Mouse (Mus musculus): ENCODE data around the gene Med26.

The Med26 gene

DNA sequence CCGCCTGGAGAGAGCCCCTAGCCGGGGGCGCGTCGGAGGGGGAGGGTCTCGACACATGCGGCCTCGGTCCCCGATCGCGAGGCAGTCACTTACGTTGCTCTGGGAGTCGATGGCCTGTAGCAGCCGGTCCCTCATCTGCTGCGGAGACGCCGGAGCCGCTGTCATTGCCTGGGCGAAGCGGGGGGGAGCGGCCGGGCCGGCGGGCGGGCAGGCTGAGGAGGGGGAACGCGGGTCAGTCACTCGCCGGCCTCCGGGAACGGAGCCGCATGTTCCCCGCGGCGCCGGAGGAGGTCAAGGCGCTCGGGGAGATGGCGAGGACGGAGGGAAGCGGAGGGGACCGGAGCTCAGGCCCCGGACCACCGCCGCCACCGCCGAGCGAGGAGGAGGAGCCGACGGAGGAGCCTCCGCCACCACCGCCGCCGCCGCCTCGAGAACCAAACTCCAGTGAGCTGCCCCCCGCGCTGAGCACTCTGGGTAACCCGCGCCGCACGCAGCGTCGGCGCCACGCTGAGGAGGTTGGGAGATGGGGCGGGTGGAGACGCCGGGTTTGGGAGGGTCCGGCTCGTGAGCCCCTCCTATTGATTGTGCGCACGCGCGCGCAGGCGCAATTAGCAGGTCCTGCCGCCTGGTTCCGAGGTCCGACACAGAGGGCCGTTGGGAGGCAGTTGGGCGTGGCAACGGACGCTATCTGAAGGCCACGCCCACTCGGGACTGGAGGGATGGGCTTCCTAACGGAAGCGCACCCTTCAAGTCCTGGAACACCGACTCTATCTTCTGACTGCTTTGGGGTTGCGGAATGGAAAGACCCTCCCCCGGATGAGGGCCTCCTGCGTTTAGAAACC lies at the start of gene Med26:
Gene Med26 (minus strand): TSS at position 469 of the 842 bp plus-strand sequence.
- peak; percentile 96 for DNase-seq (ENCODE audit: low read depth, low spot score)

DNA sequence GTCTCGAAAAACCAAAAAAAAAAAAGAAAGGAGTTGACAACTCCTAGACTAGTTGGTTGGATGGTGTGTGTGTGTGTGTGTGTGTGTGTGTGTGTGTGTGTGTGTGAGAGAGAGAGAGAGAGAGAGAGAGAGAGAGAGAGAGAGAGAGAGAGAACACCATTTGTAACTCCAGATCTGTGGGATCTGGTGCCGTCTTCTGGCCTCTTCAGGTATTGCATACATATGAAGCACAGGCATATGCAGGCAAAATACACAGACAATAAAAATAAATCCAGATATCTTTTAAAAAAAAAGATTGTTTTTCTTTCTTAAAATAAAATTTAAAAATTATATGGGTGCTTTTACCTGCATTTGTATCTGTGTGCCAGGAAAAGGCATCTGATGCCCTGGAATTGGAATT lies 42.1 kb upstream of the Med26 start:
- DNase-seq (ENCODE audit: low read depth, low spot score): no peak

DNA sequence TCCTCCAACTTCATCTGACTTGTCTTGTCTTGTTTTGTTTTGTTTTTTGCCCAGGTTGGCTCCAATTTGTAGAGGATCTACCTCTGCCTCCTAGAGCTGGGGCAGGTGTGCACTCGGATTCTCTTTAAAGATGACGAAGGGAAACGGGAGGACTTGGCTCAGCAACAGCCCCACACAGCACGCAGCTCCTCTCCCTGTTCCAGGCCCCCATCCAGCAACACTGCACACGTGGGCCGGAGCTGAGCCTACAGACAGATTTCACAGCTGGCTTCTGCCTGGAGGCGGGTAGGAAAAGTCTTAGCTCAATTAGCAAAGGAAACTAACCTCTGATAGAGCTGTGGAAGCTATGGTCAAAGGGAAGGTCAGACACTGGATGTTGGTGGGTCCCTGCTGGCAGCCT lies 41.2 kb upstream of the Med26 start:
- no peak for DNase-seq (ENCODE audit: low read depth, low spot score)

DNA sequence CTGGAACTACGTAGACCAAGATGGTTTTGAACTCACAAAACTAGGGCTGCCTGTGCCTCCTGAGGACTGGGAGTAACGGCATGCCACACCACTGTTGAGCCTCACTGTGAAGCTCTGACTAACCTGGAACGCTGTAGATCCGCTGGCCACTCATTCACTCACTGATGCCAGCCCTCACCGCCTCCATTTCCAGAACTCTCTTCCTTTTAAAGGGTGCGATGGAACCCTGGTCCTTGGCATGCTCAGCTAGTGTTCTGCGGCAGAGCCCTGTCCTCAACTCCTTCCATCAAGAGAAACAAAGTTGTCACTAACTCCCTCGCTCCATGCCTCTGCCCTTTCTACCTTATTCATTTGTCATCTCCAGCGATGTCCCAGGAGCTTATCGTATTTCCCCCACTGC lies 40.8 kb upstream of the Med26 start:
- no peak for DNase-seq (ENCODE audit: low read depth, low spot score)

DNA sequence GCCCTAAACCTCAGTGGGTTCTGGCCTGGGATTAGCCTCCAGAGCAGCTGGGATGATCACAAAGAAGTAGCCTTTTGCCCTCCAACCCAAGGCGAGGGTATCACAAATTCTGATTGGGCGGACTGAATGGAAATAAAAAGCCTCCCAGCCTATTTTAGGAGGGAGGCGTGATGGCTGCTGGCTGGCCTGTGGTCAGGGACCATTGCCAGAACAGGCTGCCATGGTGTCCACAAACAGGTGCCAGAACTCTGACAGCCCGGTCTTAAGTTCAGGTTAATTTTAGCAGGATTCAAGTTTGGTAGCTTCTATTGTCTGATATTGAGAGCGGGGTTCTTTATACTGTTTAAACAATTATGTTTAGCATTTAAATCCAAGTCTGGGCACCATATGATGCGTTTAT lies 39.7 kb upstream of the Med26 start:
- DNase-seq (ENCODE audit: low read depth, low spot score): no peak

DNA sequence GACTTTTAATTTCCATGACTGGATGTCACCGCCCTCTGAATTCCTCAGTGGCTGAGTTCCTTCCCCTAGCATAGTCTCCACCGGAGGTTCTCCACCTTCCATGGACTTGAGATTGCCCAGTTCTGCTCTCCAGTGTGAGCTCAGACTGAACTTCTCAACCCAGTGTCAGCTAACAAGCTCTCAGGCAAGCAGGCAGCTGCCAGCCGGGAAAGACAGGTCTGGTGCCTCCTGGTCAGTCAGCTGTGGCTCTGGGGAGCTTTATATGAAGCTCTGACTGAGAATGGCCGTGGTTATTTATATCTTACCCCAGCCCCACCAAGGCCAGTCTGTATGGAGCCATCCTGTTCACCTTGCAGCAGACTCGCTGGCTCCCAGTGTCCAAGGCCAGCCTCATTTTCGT lies 36.3 kb upstream of the Med26 start:
- no peak for DNase-seq (ENCODE audit: low read depth, low spot score)

DNA sequence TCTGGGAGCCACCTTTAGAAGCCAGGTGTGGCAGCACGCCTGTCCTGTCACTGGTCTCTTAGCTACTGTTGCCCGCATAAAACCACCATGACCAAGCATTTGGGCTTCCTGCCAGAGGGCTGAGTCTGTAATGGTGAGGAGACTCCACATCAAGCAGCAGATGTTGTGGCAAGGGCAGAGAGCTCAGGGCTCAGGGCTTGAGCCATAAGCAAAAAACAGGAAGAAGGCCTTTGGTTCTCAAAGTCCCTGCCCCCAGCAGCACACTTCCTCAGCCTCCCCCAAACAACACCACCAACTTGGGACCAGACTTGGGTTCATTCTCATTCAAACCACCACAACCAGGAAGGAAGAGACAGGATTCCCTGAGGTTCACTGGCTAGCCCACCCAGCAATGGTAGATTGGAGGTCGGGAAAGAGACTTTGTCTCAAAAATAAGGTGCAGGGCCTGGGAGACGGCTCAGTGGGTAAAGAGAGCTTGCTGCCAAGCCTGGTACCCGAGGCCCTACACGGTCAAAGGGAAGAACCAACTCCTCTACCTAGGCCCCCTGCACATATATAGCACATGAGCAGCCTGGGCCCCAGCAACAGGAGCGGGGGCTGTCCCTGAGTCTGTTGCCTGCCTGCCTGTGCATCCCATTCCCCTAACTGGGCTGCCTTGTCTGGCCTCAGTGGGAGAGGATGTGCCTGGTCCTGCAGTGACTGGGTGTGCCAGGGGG lies 35.1 kb upstream of the Med26 start:
- no peak for DNase-seq (ENCODE audit: low read depth, low spot score)

DNA sequence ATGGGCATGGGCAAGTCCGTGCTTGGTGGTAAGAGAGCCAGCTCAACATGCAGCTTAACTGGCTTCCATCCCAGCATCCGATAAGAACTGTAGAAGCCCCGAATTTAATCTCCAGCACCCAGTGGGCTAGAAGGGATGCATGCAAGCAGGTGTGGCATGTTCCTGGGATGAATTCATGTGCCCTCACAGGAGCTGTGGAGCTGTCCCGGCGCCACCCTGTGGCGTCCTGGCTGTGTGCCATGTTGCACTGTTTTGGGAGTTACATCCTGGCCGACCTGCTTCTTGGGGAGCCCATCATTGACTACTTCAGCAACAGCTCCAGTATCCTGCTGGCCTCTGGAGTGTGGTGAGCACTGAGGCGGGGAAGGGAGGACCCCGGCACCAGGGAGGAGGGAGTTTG lies 31.3 kb upstream of the Med26 start:
- DNase-seq (ENCODE audit: low read depth, low spot score): no peak

DNA sequence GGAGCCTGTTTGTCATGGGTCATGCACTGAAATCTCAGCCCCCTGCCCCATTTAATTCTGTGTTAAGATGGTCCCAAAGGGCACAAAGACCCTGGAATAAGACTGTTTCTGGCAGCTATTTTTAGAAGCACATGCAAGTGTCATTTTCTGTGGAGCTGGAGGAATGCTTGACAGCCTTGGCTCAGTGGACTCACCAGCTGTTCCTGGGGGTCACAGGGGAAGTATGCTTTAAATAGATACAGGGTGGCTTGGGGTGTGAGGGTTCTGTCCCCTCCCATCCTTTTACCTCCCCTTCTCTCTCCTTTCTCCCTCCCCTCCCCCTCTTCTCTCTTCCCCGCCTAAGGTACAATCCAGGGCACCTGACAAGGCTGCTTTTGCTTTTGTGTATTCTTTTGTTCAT lies 29.9 kb upstream of the Med26 start:
- no peak for DNase-seq (ENCODE audit: low read depth, low spot score)

DNA sequence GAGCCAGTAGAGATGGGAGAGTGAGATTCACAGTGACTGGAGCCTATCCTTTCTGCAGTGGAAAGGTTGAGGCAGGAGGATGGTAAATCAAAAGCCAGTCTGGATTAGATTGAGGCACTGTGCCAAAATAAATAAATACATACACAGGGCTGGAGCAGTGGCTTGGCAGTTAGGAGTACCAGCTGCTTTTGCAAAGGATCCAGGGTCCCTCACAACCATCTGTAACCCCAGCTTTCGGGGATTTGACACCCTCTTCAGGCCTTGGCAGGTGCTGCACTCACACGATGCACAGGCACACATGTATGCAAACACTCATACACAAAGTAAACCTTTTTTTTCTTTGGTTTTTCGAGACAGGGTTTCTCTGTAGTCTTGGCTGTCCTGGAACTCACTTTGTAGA lies 29.2 kb upstream of the Med26 start:
- no peak for DNase-seq (ENCODE audit: low read depth, low spot score)

DNA sequence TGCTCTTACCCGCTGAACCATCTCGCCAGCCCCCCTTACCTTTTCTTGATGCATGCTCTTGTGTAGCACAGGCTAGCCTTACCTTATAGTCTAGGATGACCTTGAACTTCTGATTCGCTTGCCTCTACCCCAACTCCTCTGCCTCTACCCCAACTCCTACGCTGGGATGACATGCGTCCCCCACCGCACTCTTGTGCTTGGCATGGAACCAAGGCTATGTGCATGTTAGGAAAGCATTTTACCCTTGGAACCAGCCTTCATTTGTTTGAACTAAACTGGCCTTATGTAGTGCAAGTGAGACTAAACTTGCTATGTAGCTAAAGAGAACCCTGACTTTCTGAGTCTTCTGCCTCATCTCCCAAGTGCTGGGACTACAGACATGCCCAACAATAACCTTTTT lies 27.8 kb upstream of the Med26 start:
- DNase-seq (ENCODE audit: low read depth, low spot score): no peak

DNA sequence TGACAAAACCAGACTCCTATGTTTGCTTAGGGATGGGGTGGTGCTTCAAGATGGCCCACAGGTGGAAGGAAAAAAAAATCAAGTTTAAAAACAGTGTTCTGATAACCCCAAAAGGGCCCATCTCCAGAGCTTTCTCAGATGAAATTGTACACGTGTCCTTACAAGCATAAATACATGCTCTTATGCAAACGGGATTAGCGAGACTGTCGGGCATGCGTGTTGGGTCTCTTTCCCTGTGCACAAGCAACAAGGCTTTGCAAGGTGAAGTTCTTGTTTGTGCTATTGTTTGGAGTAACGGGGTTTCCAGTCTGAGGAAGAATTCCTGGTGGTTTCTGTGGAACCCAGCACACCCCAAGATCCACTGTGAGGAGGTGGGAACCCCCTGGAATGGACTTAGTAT lies 25.4 kb upstream of the Med26 start:
- DNase-seq (ENCODE audit: low read depth, low spot score): no peak

DNA sequence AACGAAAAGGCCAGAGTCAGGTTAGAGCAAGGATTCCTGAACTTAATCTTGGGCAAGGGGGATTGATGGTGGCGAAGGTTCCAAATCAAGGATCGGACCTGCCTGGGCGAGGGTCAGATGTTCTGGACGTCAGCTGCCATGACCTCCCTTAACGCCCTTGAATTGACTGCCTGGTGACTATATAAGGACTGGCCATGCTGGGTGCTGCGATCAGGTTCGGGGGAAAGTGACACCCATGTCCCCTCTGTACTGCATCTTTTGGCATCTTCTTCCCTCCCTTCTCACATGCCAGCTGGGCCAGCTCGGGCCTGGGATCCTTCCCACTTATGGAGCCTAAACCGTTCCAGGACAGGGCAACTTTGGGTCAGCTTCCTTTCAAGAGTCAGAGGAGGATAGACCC lies 24.4 kb upstream of the Med26 start:
- DNase-seq (ENCODE audit: low read depth, low spot score): no peak

DNA sequence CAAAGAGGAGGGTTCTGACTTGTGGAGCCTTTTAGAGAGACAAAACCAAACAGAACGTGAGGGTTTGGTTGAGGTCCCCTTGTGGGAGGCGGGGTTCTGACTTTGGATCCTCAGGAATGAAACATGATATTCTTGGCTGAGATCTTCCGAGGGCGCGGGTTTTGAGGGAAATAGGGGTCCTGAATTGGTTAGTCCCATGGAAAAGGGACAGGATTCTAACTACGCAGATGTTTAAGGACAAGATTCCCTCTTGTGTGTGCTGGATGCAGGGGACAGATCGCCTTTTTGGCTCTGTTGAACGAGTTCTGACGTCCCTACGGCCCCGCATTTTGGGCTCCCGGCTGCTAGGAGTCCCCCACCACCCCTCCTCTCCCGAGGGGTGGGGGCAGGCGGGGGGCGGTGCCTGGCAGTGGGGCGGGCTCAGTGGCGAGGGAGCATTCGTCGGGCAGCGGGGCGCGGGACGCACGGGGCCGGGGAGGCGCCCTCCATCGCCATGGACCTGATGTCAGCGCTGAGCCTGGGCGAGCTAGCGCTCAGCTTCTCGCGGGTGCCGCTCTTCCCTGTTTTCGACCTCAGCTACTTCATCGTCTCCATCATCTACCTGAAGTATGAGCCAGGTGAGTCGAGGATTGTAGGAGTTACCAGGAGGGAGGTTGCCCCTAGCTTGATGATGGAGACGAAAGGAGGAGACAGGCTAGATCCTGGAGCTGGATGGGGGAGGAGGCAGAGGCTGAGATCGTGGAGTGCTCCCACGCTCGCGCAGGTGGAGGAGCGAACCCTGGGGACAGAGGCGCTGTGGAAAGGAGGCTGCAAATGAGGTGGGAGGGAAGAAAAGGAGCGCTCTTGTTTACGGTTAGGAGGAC lies 23.8 kb upstream of the Med26 start, which contains the start of gene Tmem38a:
Gene Tmem38a (plus strand): TSS at position 445 of the 863 bp plus-strand sequence.
- DNase-seq (ENCODE audit: low read depth, low spot score): peak; percentile 14

DNA sequence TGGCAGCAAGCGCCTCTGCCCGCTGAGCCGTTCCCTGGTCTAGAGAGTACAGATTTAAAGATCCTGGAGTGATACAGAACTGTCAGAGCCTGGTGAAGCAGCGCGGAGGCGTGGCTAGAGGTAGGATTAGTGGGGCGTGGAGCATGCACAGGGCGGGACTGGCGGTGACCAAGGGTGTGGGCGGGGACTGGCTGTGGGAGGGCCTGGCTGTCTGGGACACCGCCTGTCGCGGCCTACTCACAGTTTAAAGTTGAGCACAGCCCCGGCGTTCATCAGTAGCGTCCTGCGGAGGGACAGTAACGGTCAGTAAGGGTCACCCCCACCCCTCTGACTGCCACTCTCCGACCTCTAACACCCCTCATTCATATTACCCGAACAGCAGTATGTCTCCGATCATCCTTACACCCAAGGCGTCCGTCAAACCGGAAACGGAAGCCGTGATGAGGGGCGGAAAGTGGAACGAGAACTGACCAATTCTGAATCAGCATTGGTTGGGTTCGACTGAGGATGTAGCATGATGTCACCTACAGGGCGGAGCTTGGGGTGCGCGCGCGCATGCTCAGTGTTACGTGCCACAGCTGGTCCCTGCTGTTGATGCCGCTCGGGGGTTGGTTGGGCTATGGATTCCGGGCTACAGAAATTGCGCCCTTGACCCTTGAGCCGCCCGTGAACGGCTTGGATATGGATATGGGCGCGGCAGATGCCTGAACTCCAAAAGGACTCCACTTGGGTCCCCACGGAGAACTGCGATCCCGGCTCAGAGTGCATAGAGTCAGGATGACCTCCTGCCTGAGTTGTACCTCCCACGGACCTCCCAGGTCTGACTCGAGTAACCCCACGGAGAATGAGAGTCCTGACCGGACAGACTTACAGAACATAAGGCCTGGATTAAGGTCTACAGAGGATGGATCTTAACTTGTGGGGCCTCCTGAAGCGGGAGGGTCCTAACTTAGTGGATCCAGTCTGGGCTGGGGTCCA lies 22.9 kb upstream of the Med26 start, which contains the start of gene Smim7:
Gene Smim7 (minus strand): TSS at position 456 of the 978 bp plus-strand sequence.
- DNase-seq (ENCODE audit: low read depth, low spot score): peak; percentile 94

DNA sequence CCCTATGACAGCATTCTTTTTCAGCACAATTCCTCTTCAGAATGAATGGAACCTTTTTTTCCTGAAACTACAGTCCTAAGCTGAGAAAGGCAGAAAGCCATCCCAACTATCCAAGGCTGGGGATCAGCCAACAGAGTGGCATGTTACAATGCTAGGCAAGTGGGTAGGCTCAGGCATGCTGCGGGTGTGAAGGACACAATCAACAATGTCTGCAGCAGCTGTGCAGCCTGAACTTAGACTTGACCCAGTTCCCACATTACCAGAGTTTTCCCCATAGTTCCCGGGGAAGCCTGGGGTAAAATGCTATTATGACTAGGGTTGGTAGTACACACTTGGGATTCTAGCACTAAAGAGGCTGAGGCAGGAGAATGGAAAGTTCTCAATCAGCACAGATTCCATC lies 17.9 kb upstream of the Med26 start:
- DNase-seq (ENCODE audit: low read depth, low spot score): no peak

DNA sequence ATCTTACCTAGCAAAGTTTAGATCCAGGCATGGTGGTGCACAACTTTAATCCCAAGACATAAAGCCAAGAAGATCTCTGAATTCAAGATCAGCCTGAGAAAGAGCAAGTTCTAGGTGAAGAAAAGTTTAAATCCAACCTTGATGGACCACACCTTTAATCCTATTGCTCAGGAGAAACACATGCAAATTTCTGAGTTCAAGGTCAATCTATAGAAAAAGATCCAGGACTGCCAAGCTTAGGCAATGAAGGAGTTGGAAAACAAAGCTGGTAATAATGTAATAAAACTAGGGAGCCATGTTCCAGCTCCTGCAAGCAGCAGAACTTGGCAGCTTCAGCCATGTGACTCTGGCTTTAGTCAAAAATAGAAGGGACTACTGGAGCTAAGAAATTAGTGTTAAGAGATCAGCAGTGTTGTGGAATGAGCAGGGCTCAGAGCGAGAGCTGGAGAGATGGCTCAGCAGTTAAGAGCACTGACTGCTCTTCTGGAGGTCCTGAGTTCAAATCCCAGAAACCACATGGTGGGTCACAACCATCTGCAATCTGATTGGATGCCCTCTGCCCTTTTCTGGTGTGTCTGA lies 13.1 kb upstream of the Med26 start:
- no peak for DNase-seq (ENCODE audit: low read depth, low spot score)

DNA sequence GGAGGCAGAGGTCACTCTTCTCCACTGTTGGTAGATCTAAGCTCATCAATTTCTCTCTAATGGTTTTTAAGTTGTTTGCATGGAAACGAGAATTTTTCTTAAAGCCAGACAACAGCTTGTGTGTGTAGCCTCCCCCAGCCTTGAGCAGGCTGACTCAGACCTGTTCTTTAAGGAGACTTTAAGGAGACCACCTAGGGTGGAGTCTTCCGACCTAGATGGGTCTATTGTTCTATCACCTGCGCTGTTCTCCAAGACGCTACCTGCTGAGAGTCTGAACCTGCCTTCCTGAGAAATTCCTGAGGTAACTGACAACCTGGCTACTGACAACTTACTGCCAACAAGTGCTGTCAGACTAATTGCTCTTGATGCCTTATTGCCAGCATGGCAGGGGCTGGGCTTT lies 7.7 kb upstream of the Med26 start:
- no peak for DNase-seq (ENCODE audit: low read depth, low spot score)

DNA sequence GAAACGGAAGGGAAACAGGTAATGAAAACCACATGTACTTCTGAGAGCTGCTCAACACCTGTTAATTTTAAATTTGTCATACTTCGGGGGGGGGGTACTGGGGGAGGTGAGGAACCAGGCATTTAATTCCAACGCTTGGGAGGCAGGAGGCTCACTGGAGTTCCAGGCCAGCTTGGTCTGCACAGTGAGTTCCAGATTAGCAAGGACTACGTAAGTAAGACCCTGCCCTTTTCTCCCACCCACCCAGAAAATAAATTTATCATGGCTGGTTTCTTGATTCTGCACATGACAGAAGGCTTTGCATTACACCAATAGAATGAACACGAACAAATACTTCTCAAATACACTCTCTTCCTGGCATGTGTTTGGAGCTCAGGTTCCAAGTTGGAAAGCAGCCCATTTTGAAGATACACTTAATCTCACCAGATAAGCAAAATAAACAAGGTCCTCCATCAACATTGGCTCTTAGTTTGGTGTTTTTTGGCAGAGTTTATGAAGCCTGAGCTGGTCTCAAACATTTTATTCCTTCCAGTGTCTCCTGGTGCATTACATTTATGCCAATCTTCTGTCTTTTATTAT lies 1.3 kb upstream of the Med26 start:
- DNase-seq (ENCODE audit: low read depth, low spot score): no peak

DNA sequence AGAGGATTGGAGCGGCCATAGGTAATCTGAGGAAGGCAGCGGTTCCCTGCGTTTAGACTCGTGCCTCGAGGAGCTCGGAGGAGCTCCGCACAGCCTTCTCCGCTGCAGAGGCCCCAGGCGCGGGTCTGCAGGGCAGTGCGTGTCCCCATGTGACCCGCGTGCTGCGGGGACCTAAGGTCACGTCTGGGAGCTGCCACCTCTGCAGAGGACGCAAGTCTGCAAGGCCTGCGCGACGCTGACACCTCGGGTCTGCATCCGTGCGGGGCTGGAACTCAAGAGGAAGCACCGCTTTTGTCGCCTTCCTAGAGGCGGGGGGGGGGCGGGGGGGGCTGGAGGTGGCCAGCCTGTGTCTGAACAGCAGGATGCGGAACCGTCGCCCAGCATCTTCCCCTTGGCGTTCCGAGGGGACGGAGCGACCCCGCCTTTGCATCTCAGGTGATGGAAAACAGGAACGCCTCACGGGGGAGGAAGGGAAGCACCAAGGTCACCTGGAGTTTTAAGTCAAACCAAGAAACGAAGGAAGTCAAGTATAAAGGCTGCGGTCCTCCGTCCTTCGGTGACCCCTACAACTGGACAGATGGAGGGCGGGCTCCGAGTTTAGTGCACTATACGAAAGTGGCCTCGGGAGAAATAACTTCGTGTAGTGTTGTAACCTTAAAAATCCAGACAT lies 709 bp upstream of the Med26 start:
- no peak for DNase-seq (ENCODE audit: low read depth, low spot score)

Data from brain, embryonic 18.5 days (tissue).